Mouse (Mus musculus) c-Kit-positive CD71-positive TER-119-negative erythroid progenitor cells, embryonic 14.5 days (primary cell): ENCODE measurements around the gene Cytip.
"Not testable (repeated sequence)": the region's sequence is repeated elsewhere in the genome, so short reads cannot be mapped to it uniquely, and the experiment has no call there.

Experiments
- DNase-seq: peaks from one replicate; pipeline ENCODE4 v3.0.0-alpha.2; 2013; ENCODE audit warnings: low read depth

Cytip gene

DNA sequence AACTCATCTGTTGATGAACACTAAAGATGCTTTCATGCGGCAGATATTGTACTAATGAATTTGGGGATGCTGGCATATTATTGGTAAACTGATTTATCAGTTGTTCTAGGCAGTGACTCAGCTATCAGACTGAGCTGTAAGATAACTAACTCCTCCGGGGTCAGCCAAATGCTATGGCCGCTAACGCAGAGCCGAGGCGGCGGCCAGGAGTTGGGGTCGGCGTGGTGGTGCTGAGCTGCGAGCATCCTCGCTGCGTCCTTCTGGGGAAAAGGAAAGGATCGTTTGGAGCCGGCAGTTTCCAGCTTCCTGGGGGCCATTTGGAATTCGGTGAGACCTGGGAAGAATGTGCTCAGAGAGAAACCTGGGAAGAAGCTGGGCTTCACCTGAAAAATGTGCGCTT, 87.4 kb downstream of the Cytip start:
- DNase-seq: not testable (repeated sequence)

DNA sequence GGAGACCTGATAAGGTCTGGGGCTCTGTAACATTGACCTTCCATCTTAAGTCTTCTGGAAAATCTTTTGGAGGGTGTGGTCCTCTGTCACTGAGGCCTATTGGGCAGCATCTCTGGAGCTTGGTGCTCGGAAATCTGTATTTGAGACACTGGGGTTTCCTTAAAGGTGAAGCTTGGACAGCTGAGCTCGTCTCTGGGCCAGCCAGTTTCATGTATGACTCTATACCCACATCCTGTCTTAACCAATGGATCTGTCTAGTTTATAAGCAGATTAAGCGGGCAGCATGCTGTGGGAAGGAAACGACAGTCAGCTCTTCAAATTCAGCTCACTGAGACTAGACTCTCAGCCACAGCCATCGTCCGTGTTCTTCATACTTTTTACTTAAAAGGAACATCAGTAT, 88.3 kb downstream of the Cytip start:
- no peak for DNase-seq

DNA sequence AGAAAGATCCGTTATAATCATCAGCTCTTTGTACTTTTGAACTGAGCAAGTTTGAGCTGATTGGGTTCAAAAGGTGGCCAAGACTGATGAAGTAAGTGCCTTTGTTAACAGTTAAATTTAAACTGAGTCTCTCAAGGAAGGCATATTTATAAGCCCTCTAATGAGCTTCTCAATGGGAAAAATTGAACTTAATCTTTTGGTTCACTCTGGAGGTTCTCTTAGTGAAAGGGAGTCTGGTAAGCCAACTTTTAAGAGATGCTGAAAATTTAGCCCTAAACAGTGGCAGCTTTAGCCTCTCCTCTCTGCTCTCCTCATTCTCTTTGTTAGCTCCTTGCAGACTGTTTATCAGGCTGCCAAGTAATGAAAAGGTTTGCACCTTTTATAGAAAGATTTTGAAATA, 100.5 kb downstream of the Cytip start:
- no peak for DNase-seq

DNA sequence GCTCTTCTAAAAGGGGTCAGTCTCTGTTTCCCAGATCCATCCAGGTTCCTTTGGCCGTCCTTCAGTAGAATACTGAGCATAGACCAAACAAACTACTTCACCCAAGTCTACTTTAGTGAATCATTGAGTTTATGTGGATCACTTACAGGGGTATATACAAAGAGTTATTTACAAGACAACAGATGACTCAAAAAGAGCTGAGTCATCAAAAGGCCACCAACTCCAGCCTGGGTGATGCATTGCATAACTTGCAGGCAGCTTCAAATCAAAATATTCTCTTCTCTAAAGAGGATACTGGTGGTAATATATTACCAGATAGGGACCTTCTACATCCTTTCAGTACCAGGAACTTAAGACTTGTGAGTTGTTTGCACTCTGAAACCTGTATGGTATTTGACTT, 108.9 kb downstream of the Cytip start:
- no peak for DNase-seq

DNA sequence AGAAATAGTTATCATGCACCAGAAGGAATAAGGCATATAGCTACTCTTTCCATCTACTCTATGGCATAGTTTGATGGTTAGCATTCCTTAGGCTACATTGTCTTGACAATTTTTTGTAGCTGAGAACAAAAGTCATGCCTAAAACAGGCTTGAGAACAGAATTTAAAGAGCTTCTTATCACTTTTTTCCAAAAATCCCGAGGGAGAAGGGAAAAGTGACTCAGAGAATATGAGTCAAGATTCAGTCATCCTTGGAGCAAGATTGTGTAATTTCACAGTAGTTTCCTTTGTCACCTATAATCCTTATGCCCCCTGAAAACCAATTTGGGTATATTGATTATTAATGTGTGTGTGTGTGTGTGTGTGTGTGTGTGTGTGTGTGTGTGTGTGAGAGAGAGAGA, 115.5 kb downstream of the Cytip start:
- DNase-seq: no peak
